Mouse (Mus musculus): ENCODE measurements around the gene Cd2. TPM values are rescaled to one million over a fixed set of nuclear protein-coding genes. Genes with fewer than 3 reads are reported as not detected.

Gene Cd2
- total RNA-seq, 1 experiment, result 0.62 TPM

DNA sequence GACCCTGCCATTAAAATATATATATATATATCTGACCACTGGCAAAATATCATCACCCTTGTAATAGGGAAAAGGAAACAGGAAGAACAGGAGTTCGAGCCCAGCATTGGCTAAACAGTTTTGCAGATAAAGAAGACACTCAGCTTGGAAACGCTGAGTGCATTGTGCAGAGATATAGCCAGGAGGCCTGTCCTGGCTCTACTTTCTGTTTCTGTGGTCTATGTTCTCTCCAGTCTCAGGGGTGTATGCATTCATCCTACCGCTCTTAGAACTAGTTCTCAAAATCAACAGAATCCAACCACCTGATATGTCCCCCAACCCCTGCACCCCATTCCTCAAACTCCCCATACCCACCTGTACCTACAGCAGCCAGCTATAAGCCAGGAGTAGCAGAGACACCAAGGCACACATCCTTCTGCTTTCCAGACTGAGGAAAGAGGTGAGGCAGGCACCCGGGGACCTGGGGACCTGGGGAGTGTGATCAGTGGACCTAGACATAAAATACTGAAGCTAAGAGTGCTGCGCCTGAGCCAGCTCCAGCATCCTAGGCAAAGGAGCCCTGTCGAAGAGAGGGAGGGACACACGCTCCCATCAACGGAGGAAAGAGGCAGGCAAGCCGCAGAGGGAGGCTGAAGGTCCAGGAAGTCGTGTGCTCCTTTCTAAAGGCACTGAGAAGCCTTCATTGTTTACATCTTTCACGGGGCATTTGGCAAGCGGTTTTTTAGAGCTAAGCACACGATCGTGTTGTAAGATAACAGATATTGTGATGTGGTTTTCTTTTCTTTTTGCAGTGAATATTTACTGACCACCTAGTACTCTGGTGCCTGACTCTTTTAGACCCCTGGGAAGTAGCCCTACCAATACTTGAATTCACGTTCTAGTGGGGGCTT, 8.4 kb upstream of the Cd2 start:
- peaks cover 4 to 8% of the 10 kb centered on the region in 2 experiments; a peak in 3 of 4 replicates for H3K4me1 ChIP-seq (ENCODE audit: control insufficient read depth in 2 of 2, insufficient read depth in 2 of 2, low read length in 2 of 2, poor library complexity in 1 of 2)
- H3K27ac ChIP-seq (ENCODE audit: insufficient read depth, low read depth, low read length, poor library complexity, severe bottlenecking), result no peak overlapping the region
- in situ Hi-C loops (cut with MboI; ENCODE audit: low sequenced_read_pairs in 2 of 2, unreplicated experiment in 2 of 2), result loop anchor here in 1 of 2 experiments (10.0 kb wide), 1 partner anchor 321 kb away; no protein-coding TSS in a partner anchor
- no peaks in the 10 kb centered on the region for H3K36me3 ChIP-seq (ENCODE audit: control insufficient read depth, insufficient read depth, low read length, poor library complexity, severe bottlenecking)
- TF ChIP-seq ZC3H11A (IDR thresholded peaks at IDR 0.05; ENCODE audit: borderline replicate concordance, low read depth, low read length) (no peak), MAFK (IDR thresholded peaks at IDR 0.05; ENCODE audit: insufficient read depth, low read depth, low read length) (no peak), ZNF384 (IDR thresholded peaks at IDR 0.05; ENCODE audit: low read depth, low read length) (no peak), HCFC1 (IDR thresholded peaks at IDR 0.05; ENCODE audit: borderline replicate concordance, insufficient read depth, low read length) (no peak), CHD2 (IDR thresholded peaks at IDR 0.05; ENCODE audit: low read depth, low read length) (no peak)
- DNase-seq (ENCODE audit: low read depth, low spot score), result no peak
- no peaks in the 10 kb centered on the region for H3K9me3 ChIP-seq (ENCODE audit: control insufficient read depth, insufficient read depth, low read depth, low read length)
- no peak overlapping the region for H3K9ac ChIP-seq (ENCODE audit: insufficient read depth, low read depth, low read length, poor library complexity, severe bottlenecking)
- no peak overlapping the region for H3K4me3 ChIP-seq (ENCODE audit: insufficient read depth in 1 of 2, low read depth in 1 of 2, low read length in 2 of 2, poor library complexity in 1 of 2, severe bottlenecking in 1 of 2)

DNA sequence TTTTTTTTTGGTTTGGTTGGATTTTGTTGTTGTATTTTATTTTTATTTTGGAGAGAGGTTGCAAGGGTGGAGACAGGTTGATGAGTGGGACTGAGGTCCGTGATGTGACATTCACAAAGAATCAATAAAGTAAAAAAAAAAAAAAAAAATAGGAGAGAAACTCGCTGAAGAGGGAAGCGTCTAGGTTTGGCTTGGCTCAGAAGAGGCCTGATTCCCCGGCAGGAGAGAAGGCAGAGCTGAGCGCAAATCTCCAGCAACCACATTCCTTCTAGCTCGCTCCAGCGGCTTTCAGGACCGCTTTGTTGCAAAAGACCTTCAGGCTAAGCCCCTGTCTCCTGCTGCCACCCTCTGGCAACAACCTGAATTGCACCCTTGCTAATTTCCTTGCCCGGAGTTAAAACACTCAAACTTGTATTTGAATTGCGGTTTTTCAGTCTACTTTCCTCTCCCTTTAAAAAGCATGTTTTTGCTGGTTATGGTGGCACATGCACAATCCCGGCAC, 7.7 kb upstream of the Cd2 start:
- in situ Hi-C loops (cut with MboI; ENCODE audit: low sequenced_read_pairs in 2 of 2, unreplicated experiment in 2 of 2), result loop anchor here in 1 of 2 experiments (10.0 kb wide), 1 partner anchor 321 kb away; no protein-coding TSS in a partner anchor
- Histone ChIP-seq H3K4me1 (ENCODE audit: control insufficient read depth in 2 of 2, insufficient read depth in 2 of 2, low read length in 2 of 2, poor library complexity in 1 of 2) (peaks cover 4 to 8% of the 10 kb centered on the region in 2 experiments; a peak in 3 of 4 replicates), H3K36me3 (ENCODE audit: control insufficient read depth, insufficient read depth, low read length, poor library complexity, severe bottlenecking) (no peaks in the 10 kb centered on the region), H3K27ac (ENCODE audit: insufficient read depth, low read depth, low read length, poor library complexity, severe bottlenecking) (no peak overlapping the region), H3K9me3 (ENCODE audit: control insufficient read depth, insufficient read depth, low read depth, low read length) (no peaks in the 10 kb centered on the region), H3K4me3 (ENCODE audit: insufficient read depth in 1 of 2, low read depth in 1 of 2, low read length in 2 of 2, poor library complexity in 1 of 2, severe bottlenecking in 1 of 2) (no peak overlapping the region), H3K9ac (ENCODE audit: insufficient read depth, low read depth, low read length, poor library complexity, severe bottlenecking) (no peak overlapping the region)
- TF ChIP-seq MAFK (IDR thresholded peaks at IDR 0.05; ENCODE audit: insufficient read depth, low read depth, low read length) (0 out of 2 replicates have a peak, but pooled peaks have one; percentile 15), ZC3H11A (IDR thresholded peaks at IDR 0.05; ENCODE audit: borderline replicate concordance, low read depth, low read length) (peak; percentile 100), ZNF384 (IDR thresholded peaks at IDR 0.05; ENCODE audit: low read depth, low read length) (peak; percentile 86), CHD2 (IDR thresholded peaks at IDR 0.05; ENCODE audit: low read depth, low read length) (no peak)
- DNase-seq (ENCODE audit: low read depth, low spot score), result peak; percentile 81

DNA sequence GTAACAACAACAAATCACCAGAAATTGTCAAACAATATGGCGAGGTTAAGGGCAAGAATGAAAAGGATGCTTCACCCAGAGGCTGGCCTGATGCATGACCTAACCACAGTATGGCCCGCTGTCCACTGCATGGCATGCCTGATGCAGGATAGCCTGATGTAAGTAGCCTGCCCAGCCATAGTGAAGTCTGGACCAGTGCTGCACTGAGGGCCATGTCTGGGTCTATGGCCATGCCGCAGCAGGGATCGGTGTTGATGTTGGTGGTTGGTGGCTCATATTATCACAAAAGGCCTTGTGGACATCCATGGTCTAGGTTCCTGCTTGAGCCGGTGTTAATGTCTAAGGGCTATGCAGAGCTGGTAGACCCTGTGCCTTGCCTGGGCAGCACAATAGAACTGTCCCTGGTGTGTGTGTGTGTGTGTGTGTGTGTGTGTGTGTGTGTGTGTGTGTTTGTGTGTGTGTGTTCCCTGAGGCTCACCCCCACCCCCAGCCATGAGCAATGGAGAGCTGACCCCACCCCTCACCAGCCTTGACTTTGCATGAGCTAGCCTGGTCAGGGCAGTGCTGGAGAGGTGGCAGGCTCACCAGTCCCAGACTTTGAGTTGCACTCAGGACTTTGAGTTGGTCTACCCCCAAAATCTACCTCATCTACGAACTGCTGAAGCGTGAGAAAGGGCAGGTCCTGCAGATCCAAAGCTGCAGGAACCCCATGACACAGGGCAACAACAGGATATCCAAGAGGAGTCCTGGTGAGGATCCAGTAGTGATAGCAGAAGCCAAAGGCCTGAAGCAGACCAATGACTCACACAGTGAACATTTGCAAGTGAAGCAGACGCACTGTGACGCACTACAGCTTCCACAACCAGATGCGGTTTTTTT, 7.0 kb upstream of the Cd2 start:
- Histone ChIP-seq H3K36me3 (ENCODE audit: control insufficient read depth, insufficient read depth, low read length, poor library complexity, severe bottlenecking) (no peaks in the 10 kb centered on the region), H3K4me1 (ENCODE audit: control insufficient read depth in 2 of 2, insufficient read depth in 2 of 2, low read length in 2 of 2, poor library complexity in 1 of 2) (peaks cover 1 to 8% of the 10 kb centered on the region in 2 experiments; a peak in 3 of 4 replicates), H3K9me3 (ENCODE audit: control insufficient read depth, insufficient read depth, low read depth, low read length) (no peaks in the 10 kb centered on the region), H3K4me3 (ENCODE audit: insufficient read depth in 1 of 2, low read depth in 1 of 2, low read length in 2 of 2, poor library complexity in 1 of 2, severe bottlenecking in 1 of 2) (no peak overlapping the region), H3K27ac (ENCODE audit: insufficient read depth, low read depth, low read length, poor library complexity, severe bottlenecking) (no peak overlapping the region; the same call in 1 of the 2 replicates), H3K9ac (ENCODE audit: insufficient read depth, low read depth, low read length, poor library complexity, severe bottlenecking) (no peak overlapping the region)
- DNase-seq (ENCODE audit: low read depth, low spot score), result no peak
- in situ Hi-C loops (cut with MboI; ENCODE audit: low sequenced_read_pairs in 2 of 2, unreplicated experiment in 2 of 2), result loop anchor here (5.0 to 10.0 kb wide), 2 partner anchors 320 to 322 kb away; no protein-coding TSS in a partner anchor
- no peak for TF ChIP-seq CHD2 (IDR thresholded peaks at IDR 0.05; ENCODE audit: low read depth, low read length)
- no peak for TF ChIP-seq MAFK (IDR thresholded peaks at IDR 0.05; ENCODE audit: insufficient read depth, low read depth, low read length)
- TF ChIP-seq ZNF384 (IDR thresholded peaks at IDR 0.05; ENCODE audit: low read depth, low read length), result no peak
- no peak for TF ChIP-seq HCFC1 (IDR thresholded peaks at IDR 0.05; ENCODE audit: borderline replicate concordance, insufficient read depth, low read length)
- TF ChIP-seq ZC3H11A (IDR thresholded peaks at IDR 0.05; ENCODE audit: borderline replicate concordance, low read depth, low read length), result no peak

DNA sequence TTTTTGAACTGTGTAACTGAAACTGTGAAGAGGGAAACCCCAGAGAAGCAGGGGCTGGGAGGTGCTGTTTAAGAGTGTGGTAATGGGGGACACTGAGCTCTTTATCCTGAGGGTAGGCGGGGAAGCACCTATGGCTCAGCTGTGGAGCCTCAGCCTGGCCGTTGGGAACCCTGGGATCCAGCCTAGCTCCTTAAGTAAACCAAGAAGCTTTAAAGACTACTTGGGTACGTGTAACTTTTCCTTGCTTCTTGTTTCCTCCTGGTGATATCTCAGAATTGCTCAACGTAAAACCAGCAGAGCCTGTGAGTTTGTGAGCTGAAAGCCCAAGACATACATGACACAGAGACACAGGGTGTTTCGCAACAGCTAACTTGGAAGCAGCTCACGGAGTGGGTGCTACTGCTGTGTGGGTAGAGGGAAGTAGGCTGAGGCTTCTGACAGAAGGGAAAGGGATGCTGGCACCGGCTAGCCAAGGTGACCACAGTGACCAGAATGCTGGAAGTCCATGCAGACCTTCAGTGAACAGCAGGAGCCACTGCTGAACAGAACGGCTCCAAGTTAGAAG, 5.9 kb upstream of the Cd2 start:
- Histone ChIP-seq H3K36me3 (ENCODE audit: control insufficient read depth, insufficient read depth, low read length, poor library complexity, severe bottlenecking) (no peaks in the 10 kb centered on the region), H3K4me1 (ENCODE audit: control insufficient read depth in 2 of 2, insufficient read depth in 2 of 2, low read length in 2 of 2, poor library complexity in 1 of 2) (peaks cover 1 to 8% of the 10 kb centered on the region in 2 experiments; a peak in 3 of 4 replicates), H3K9me3 (ENCODE audit: control insufficient read depth, insufficient read depth, low read depth, low read length) (no peaks in the 10 kb centered on the region), H3K27ac (ENCODE audit: insufficient read depth, low read depth, low read length, poor library complexity, severe bottlenecking) (no peak overlapping the region), H3K9ac (ENCODE audit: insufficient read depth, low read depth, low read length, poor library complexity, severe bottlenecking) (no peak overlapping the region), H3K4me3 (ENCODE audit: insufficient read depth in 1 of 2, low read depth in 1 of 2, low read length in 2 of 2, poor library complexity in 1 of 2, severe bottlenecking in 1 of 2) (no peak overlapping the region)
- in situ Hi-C loops (cut with MboI; ENCODE audit: low sequenced_read_pairs in 2 of 2, unreplicated experiment in 2 of 2), result loop anchor here (5.0 to 10.0 kb wide), 2 partner anchors 319 to 321 kb away; no protein-coding TSS in a partner anchor
- no peak for DNase-seq (ENCODE audit: low read depth, low spot score)
- TF ChIP-seq HCFC1 (IDR thresholded peaks at IDR 0.05; ENCODE audit: borderline replicate concordance, insufficient read depth, low read length), result no peak
- TF ChIP-seq ZNF384 (IDR thresholded peaks at IDR 0.05; ENCODE audit: low read depth, low read length), result no peak
- TF ChIP-seq CHD2 (IDR thresholded peaks at IDR 0.05; ENCODE audit: low read depth, low read length), result no peak
- no peak for TF ChIP-seq MAFK (IDR thresholded peaks at IDR 0.05; ENCODE audit: insufficient read depth, low read depth, low read length)
- TF ChIP-seq ZC3H11A (IDR thresholded peaks at IDR 0.05; ENCODE audit: borderline replicate concordance, low read depth, low read length), result no peak

Measured in ES-E14 (cell line).